Mouse (Mus musculus): ENCODE data around the gene Arid1b. TPM values are rescaled to one million over a fixed set of nuclear protein-coding genes. Genes with fewer than 3 reads are reported as not detected.

Gene Arid1b
- polyA plus RNA-seq, 2 experiments: 14.7 to 20.5 TPM

DNA sequence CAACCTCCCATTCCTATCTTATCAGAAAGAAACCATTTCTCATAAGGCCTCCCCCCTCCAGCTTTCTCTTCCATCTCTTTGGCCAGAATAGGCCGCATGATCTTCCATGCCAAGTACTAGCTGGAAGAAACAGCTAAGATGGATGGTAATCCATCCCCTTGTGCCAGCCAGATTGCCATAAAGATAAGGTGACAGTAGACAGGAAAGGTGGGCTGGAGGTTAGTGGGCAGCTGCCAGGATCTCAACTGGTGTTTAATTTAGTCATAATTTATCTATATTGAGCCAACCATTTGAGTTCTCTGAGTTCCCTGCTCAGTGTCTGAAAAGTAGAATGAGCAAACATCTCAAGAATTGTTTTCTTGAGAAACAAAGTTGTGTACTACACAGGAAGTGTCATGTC lies 391.6 kb downstream of the Arid1b start:
- Histone ChIP-seq H3K27me3 (ENCODE audit: control insufficient read depth, insufficient read depth, low read length) (no peaks in the 10 kb centered on the region), H3K27ac (replicated peaks; ENCODE audit: low read depth, low read length) (no peak overlapping the region), H3K4me2 (replicated peaks; ENCODE audit: low read depth, low read length, severe bottlenecking) (no peak overlapping the region), H3K9me3 (ENCODE audit: control insufficient read depth, low read length) (no peaks in the 10 kb centered on the region), H3K9ac (ENCODE audit: low read depth, low read length, severe bottlenecking) (no peak overlapping the region), H3K4me3 (replicated peaks; ENCODE audit: low read length) (no peak overlapping the region), H3K36me3 (ENCODE audit: control insufficient read depth, insufficient read depth, low read length) (no peaks in the 10 kb centered on the region), H3K4me1 (ENCODE audit: control insufficient read depth, insufficient read depth, low read length) (no peaks in the 10 kb centered on the region)
- DNase-seq (ENCODE audit: low spot score) (no peak), ATAC-seq (ENCODE audit: low FRiP score, low read depth) (no peak)
- 82% methylated on average over 1 of the region's 1 CpGs for WGBS
- no peak for TF ChIP-seq POLR2A (IDR thresholded peaks at IDR 0.05; ENCODE audit: borderline replicate concordance, extremely low read depth, insufficient read depth, insufficient read length)

DNA sequence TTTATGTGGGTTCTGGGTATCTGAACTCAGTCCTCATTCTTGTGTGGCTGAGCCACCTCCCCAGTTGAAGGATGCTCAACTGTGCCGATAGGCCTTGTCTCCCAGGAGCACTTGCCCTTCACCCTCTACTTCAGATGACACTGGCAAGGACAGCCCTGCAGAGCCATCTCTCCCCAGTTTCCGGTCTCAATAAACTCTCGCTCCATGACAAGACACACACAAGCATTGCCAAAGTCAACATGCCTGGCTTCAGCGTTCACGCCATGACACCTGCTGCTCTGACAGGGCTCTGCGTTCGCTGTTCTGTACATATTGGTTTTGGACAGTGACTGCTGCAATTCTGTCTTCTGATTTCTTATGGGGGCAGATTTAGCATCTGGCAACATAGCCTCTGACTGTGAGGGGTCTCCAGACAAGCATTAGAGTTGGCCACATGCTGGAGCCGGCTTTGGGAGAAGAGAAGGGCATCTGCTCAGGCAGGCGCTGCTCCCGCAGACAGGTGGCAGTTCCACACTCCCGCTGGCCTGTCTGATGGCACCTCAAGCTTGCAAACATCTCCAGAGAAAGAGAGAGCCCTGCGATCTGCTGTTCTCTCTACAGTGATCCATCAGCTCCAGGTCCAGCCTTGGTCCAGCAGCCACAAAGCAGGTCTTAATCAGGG lies 392.9 kb downstream of the Arid1b start:
- 84% methylated on average over 12 of the region's 12 CpGs for WGBS

DNA sequence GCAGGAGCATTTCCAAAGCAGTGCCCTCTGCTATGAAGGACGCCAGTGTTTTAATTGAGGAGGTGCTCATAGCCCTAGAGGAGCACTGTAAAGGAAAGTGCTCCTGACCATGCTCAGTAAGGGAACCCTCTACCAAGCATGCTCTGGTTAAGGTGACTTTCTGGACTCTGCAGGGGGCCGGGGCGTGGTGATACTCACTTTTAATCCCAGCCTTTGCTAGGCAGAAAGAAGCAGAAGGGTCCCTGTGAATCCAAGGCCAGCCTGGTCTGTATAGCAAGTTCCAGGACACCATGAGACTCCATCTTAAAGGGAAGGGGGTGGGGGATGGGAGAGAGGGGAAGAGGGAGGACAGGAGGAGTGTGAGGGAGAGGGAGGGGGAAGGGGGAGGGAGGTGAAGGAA lies 394.2 kb downstream of the Arid1b start:
- H3K9ac ChIP-seq (ENCODE audit: low read depth, low read length, severe bottlenecking): no peak overlapping the region
- no peak overlapping the region for H3K27ac ChIP-seq (replicated peaks; ENCODE audit: low read depth, low read length)
- no peaks in the 10 kb centered on the region for H3K36me3 ChIP-seq (ENCODE audit: control insufficient read depth, insufficient read depth, low read length)
- no peaks in the 10 kb centered on the region for H3K4me1 ChIP-seq (ENCODE audit: control insufficient read depth, insufficient read depth, low read length)
- ATAC-seq (ENCODE audit: low FRiP score, low read depth) (no peak), DNase-seq (ENCODE audit: low spot score) (no peak)
- WGBS: 60% methylated on average over 3 of the region's 3 CpGs
- no peaks in the 10 kb centered on the region for H3K27me3 ChIP-seq (ENCODE audit: control insufficient read depth, insufficient read depth, low read length)
- no peaks in the 10 kb centered on the region for H3K9me3 ChIP-seq (ENCODE audit: control insufficient read depth, low read length)
- no peak for TF ChIP-seq POLR2A (IDR thresholded peaks at IDR 0.05; ENCODE audit: borderline replicate concordance, extremely low read depth, insufficient read depth, insufficient read length)
- no peak overlapping the region for H3K4me3 ChIP-seq (replicated peaks; ENCODE audit: low read length)
- no peak overlapping the region for H3K4me2 ChIP-seq (replicated peaks; ENCODE audit: low read depth, low read length, severe bottlenecking)

More for the DNA sequence above, 392.9 kb downstream of the Arid1b start:
- DNase-seq (ENCODE audit: low spot score): no peak
- TF ChIP-seq POLR2A (IDR thresholded peaks at IDR 0.05; ENCODE audit: borderline replicate concordance, extremely low read depth, insufficient read depth, insufficient read length): no peak
- Histone ChIP-seq H3K4me3 (replicated peaks; ENCODE audit: low read length) (no peak overlapping the region), H3K4me2 (replicated peaks; ENCODE audit: low read depth, low read length, severe bottlenecking) (no peak overlapping the region), H3K27ac (replicated peaks; ENCODE audit: low read depth, low read length) (no peak overlapping the region), H3K9me3 (ENCODE audit: control insufficient read depth, low read length) (no peaks in the 10 kb centered on the region), H3K27me3 (ENCODE audit: control insufficient read depth, insufficient read depth, low read length) (no peaks in the 10 kb centered on the region), H3K9ac (ENCODE audit: low read depth, low read length, severe bottlenecking) (no peak overlapping the region), H3K36me3 (ENCODE audit: control insufficient read depth, insufficient read depth, low read length) (no peaks in the 10 kb centered on the region), H3K4me1 (ENCODE audit: control insufficient read depth, insufficient read depth, low read length) (no peaks in the 10 kb centered on the region)
- no peak for ATAC-seq (ENCODE audit: low FRiP score, low read depth)

DNA sequence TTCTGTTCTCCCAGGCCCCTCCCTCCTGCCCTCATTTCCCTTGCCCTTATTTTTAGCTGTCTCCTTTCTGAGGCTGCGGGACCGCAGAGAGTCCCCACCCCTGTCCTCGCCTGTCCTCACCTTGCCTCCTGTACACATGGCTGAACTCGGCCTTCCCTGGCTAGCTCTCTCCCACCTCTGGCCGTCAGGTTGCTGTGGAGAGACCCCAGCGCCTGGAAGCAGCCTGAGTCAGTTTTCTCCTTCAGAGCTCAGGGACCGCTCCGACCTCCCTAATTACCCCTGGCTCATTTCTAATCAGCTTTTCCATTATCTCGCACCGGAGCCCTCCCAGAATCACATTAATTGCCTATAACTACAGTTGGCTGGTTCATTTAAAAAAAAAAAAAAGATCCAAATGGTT lies 396.6 kb downstream of the Arid1b start:
- no peaks in the 10 kb centered on the region for H3K9me3 ChIP-seq (ENCODE audit: control insufficient read depth, low read length)
- no peak for ATAC-seq (ENCODE audit: low FRiP score, low read depth)
- no peak for DNase-seq (ENCODE audit: low spot score)

DNA sequence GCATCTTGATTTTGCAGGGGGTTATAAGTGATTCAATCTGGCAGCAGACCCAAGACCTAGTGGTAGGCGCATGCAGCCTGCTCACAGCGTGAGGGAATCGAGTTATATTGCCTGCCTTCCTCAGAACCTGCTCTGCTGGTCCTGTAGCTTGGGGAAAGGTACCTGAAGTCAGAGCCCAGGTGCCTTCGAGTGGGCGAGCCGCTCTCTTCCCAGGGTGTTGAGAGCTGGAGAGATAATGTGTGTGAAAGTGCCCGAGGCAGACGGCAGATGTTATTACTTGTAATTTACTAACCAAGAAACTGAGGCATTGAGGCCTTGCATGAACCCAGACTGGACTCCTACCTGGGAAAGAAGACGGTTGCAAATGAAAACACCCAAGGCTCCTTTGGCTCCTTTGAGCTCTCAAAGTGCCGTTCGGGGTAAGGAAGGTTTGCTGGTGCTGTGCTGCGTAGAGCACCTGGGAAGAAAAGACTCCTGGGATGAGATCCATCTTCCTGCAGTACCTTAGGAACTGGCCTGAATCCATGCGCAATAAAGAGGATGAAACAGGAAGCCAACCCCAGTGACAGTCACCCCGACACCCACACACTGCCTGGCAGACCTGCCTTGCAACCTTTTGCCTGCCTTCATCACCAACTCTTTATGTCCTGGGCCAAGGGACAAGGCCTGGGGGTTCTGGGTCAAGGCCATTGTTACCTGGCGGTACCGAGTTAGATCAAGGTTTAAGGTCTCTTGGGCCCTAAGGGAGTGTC lies 401.5 kb downstream of the Arid1b start:
- H3K9me3 ChIP-seq (ENCODE audit: control insufficient read depth, low read length): no peaks in the 10 kb centered on the region
- no peaks in the 10 kb centered on the region for H3K4me1 ChIP-seq (ENCODE audit: control insufficient read depth, insufficient read depth, low read length)
- TF ChIP-seq POLR2A (IDR thresholded peaks at IDR 0.05; ENCODE audit: borderline replicate concordance, extremely low read depth, insufficient read depth, insufficient read length): no peak
- no peaks in the 10 kb centered on the region for H3K36me3 ChIP-seq (ENCODE audit: control insufficient read depth, insufficient read depth, low read length)
- ATAC-seq (ENCODE audit: low FRiP score, low read depth): no peak
- no peak overlapping the region for H3K4me3 ChIP-seq (replicated peaks; ENCODE audit: low read length)
- H3K4me2 ChIP-seq (replicated peaks; ENCODE audit: low read depth, low read length, severe bottlenecking): no peak overlapping the region
- no peaks in the 10 kb centered on the region for H3K27me3 ChIP-seq (ENCODE audit: control insufficient read depth, insufficient read depth, low read length)
- peak; percentile 15 for DNase-seq (ENCODE audit: low spot score)
- H3K27ac ChIP-seq (replicated peaks; ENCODE audit: low read depth, low read length): no peak overlapping the region
- WGBS: 77% methylated on average over 16 of the region's 16 CpGs
- no peak overlapping the region for H3K9ac ChIP-seq (ENCODE audit: low read depth, low read length, severe bottlenecking)

More for the DNA sequence above, 396.6 kb downstream of the Arid1b start:
- TF ChIP-seq POLR2A (IDR thresholded peaks at IDR 0.05; ENCODE audit: borderline replicate concordance, extremely low read depth, insufficient read depth, insufficient read length): no peak
- WGBS: 54% methylated on average over 10 of the region's 10 CpGs
- Histone ChIP-seq H3K4me2 (replicated peaks; ENCODE audit: low read depth, low read length, severe bottlenecking) (no peak overlapping the region), H3K36me3 (ENCODE audit: control insufficient read depth, insufficient read depth, low read length) (no peaks in the 10 kb centered on the region), H3K9ac (ENCODE audit: low read depth, low read length, severe bottlenecking) (no peak overlapping the region), H3K4me1 (ENCODE audit: control insufficient read depth, insufficient read depth, low read length) (no peaks in the 10 kb centered on the region), H3K27ac (replicated peaks; ENCODE audit: low read depth, low read length) (no peak overlapping the region), H3K27me3 (ENCODE audit: control insufficient read depth, insufficient read depth, low read length) (no peaks in the 10 kb centered on the region), H3K4me3 (replicated peaks; ENCODE audit: low read length) (no peak overlapping the region)

All from limb, embryonic 14.5 days (tissue).